Mouse (Mus musculus): ENCODE data around the gene Nudt16l1.

GRCm38 (mm10) chr16:4903491-4904102, 35.0 kb upstream of the Nudt16l1 start:
- no peak for TF ChIP-seq CTCF (IDR thresholded peaks at IDR 0.05; ENCODE audit: low read depth, low read length)
- no peak for TF ChIP-seq POLR2A (IDR thresholded peaks at IDR 0.05; ENCODE audit: insufficient read depth, low read length)
- no peak for TF ChIP-seq EP300 (IDR thresholded peaks at IDR 0.05; ENCODE audit: insufficient read depth, low read depth, low read length)

Measured in ES-Bruce4 (cell line).